ENCODE assay signal across 9 mouse cellular contexts in genomic region chr17:73723885-73724682, GRCm38 (mm10). TPM values are rescaled to one million over a fixed set of nuclear protein-coding genes. Genes with fewer than 3 reads are reported as not detected.
A peak's percentile ranks its signal among the peaks of the same experiment; 100 is the strongest.
DNase-seq lines count a peak whose midpoint lies in the region; ATAC-seq and TF ChIP-seq lines count a peak whose summit lies in the region.
"Had no signal": no experiment of that assay in that cellular context is flagged by ENCODE, and none has a peak within 500 bp of the region (broad histone marks: within the 10 kb centered on the region; RNA-seq: fewer than 3 reads in every experiment).

No protein-coding gene starts in this region.

- 53% methylated on average over 8 of the region's 8 CpGs for WGBS in forebrain, embryonic 15.5 days

- no peaks in the 10 kb centered on the region for H3K9me3 ChIP-seq in CH12.LX (replicated peaks; ENCODE audit: low read length)
- H3K9me3 ChIP-seq in forebrain, embryonic 15.5 days: no peaks in the 10 kb centered on the region
- H3K9me3 ChIP-seq: forebrain, embryonic 10.5 days had no signal

- dilution Hi-C loops in CH12.LX (cut with MboI; ENCODE audit: extremely low pct_ligation_motif_present, extremely low pct_unique_long_range_greater_than_20kb, low sequenced_read_pairs): no loop called here

- TF ChIP-seq CTCF in CH12.LX (conservative IDR thresholded peaks at IDR 0.05 in 1 of 2, IDR thresholded peaks at IDR 0.05 in 1 of 2; ENCODE audit: low read depth in 2 of 2, low read length in 2 of 2): peak; percentile 7 to 79; a peak in 2 of 4 replicates

- H3K4me2 ChIP-seq in CH12.LX (ENCODE audit: insufficient read depth, low read depth, poor library complexity, severe bottlenecking): no peak overlapping the region
- H3K4me2 ChIP-seq in forebrain, embryonic 15.5 days (replicated peaks): no peak overlapping the region
- H3K4me2 ChIP-seq: midbrain, embryonic 11.5 days had no signal

- peak; percentile 42 to 47 for DNase-seq in heart, postnatal 10 days
- no peak for DNase-seq in heart, postnatal 25 days (ENCODE audit: low spot score)
- DNase-seq in 416B (ENCODE audit: low read depth) (peak; percentile 47), CH12.LX (ENCODE audit: extremely low read depth) (peak; percentile 21)
- peak; percentile 58 for DNase-seq in kidney, postnatal 36 days
- no peak for DNase-seq in urinary bladder, postnatal 36 days (ENCODE audit: low spot score in 2 of 2)

- H3K4me3 ChIP-seq in CH12.LX (replicated peaks in 1 of 3; ENCODE audit: low read depth in 2 of 3, low read length in 2 of 3, poor library complexity in 1 of 3): no peak overlapping the region
- no peak overlapping the region for H3K4me3 ChIP-seq in forebrain, embryonic 15.5 days
- H3K4me3 ChIP-seq: forebrain, embryonic 10.5 days had no signal

- intact Hi-C loops in heart, postnatal 10 days (cut with DNase I): loop anchor here (1.0 kb wide), 1 partner anchor 158 kb away; no protein-coding TSS in a partner anchor
- intact Hi-C loops in heart, postnatal 25 days (cut with DNase I): loop anchor here (1.0 kb wide), 1 partner anchor 158 kb away; no protein-coding TSS in a partner anchor

- H3K36me3 ChIP-seq in CH12.LX (replicated peaks in 1 of 2; ENCODE audit: control insufficient read depth in 1 of 2, insufficient read depth in 1 of 2, low read length in 1 of 2): no peaks in the 10 kb centered on the region
- H3K36me3 ChIP-seq in forebrain, embryonic 15.5 days: no peaks in the 10 kb centered on the region
- H3K36me3 ChIP-seq: forebrain, embryonic 10.5 days had no signal

- no peak for TF ChIP-seq POLR2A in CH12.LX (IDR thresholded peaks at IDR 0.05; ENCODE audit: low read depth, low read length)

- ATAC-seq in forebrain, embryonic 15.5 days (replicated peaks): no peak

- no peak overlapping the region for H3K27ac ChIP-seq in CH12.LX (ENCODE audit: insufficient read depth, low read depth)
- H3K27ac ChIP-seq in forebrain, embryonic 15.5 days (replicated peaks): no peak overlapping the region
- H3K27ac ChIP-seq: forebrain, embryonic 10.5 days had no signal

- no peaks in the 10 kb centered on the region for H3K27me3 ChIP-seq in CH12.LX (replicated peaks)
- H3K27me3 ChIP-seq in forebrain, embryonic 15.5 days: no peaks in the 10 kb centered on the region

- in situ Hi-C loops in CH12.LX (cut with MboI; ENCODE audit: low pct_ligation_motif_present, low pct_unique_long_range_greater_than_20kb, low sequenced_read_pairs): loop anchor here (10.0 kb wide), 1 partner anchor 149 kb away; no protein-coding TSS in a partner anchor

- no peak for TF ChIP-seq EP300 in CH12.LX (IDR thresholded peaks at IDR 0.05; ENCODE audit: low read length)

- no peak overlapping the region; the same call in 1 of the 2 replicates for H3K9ac ChIP-seq in CH12.LX (ENCODE audit: insufficient read depth, low read depth)
- H3K9ac ChIP-seq in forebrain, embryonic 15.5 days (replicated peaks): no peak overlapping the region

- TF ChIP-seq RAD21 in CH12.LX (IDR thresholded peaks at IDR 0.05; ENCODE audit: low read depth, low read length): peak; percentile 75

- no peaks in the 10 kb centered on the region for H3K79me2 ChIP-seq in CH12.LX (replicated peaks; ENCODE audit: control insufficient read depth, extremely low read depth, insufficient read depth, poor library complexity, severe bottlenecking)

- peaks cover 2 to 16% of the 10 kb centered on the region in 2 experiments; a peak in 3 of 4 replicates for H3K4me1 ChIP-seq in CH12.LX (ENCODE audit: control insufficient read depth in 1 of 2, insufficient read depth in 2 of 2)
- H3K4me1 ChIP-seq in forebrain, embryonic 15.5 days: no peaks in the 10 kb centered on the region

TF ChIP-seq in CH12.LX, 34 proteins besides CTCF, POLR2A, EP300 and RAD21:
- TF ChIP-seq IRF4 (IDR thresholded peaks at IDR 0.05; ENCODE audit: low read depth, low read length) (peak; percentile 28; the same call in 1 of the 2 replicates), SMC3 (IDR thresholded peaks at IDR 0.05; ENCODE audit: low read depth, low read length) (peak; percentile 77), NELFE (IDR thresholded peaks at IDR 0.05; ENCODE audit: low read depth, low read length) (0 out of 2 replicates have a peak, but pooled peaks have one; percentile 24), ZC3H11A (IDR thresholded peaks at IDR 0.05; ENCODE audit: low read depth, low read length) (peak; percentile 8; the same call in 1 of the 2 replicates), CHD1 (IDR thresholded peaks at IDR 0.05; ENCODE audit: low read depth, low read length) (no peak), USF2 (conservative IDR thresholded peaks at IDR 0.05; ENCODE audit: low read depth, low read length) (no peak)

RNA-seq across cellular contexts. Expression of gene Galnt14, which starts 13.8 kb away (rescaled TPM):
- total RNA-seq in heart, postnatal 10 days (2021): under 1 TPM; 0.12 to 0.17 TPM
- not detected for total RNA-seq in heart, postnatal 25 days (2021)
- 3.4 and 5.8 TPM in 2 replicates for total RNA-seq in CH12.LX (2012; rRNA removed)
- 0.88 and 1.0 TPM in 2 replicates for total RNA-seq in CH12.LX (2014; rRNA removed)
- polyA plus RNA-seq in CH12.LX (2012; ENCODE audit: insufficient read length, low read depth): 2.0 and 2.4 TPM in 2 replicates
- 9.1 and 9.8 TPM in 2 replicates for polyA plus RNA-seq in forebrain, embryonic 15.5 days (2015; fragmentation: Nextera tagmentation; extraction: Ambion mirVana)

Comparison
In these comparisons a context has a peak if more than half of its experiments do, and no peak if none do; other contexts are left out.
1. DNase-seq: peak in heart, postnatal 10 days (2 of 2), 416B (single experiment), CH12.LX (single experiment) and kidney, postnatal 36 days (2 of 2); none in heart, postnatal 25 days (single experiment) and urinary bladder, postnatal 36 days (0 of 2).